Mouse (Mus musculus): Measurements from ENCODE around the gene Npas3. TPM values are rescaled to one million over a fixed set of nuclear protein-coding genes. Genes with fewer than 3 reads are reported as not detected.

The Npas3 gene
- polyA plus RNA-seq, 1 experiment, result 1.2 TPM

GRCm38 (mm10) chr12:53297946-53298840 is 49.7 kb downstream of the Npas3 start:
- TF ChIP-seq CTCF (IDR thresholded peaks at IDR 0.05; ENCODE audit: low read depth, low read length), result no peak
- no peak for TF ChIP-seq EP300 (IDR thresholded peaks at IDR 0.05; ENCODE audit: insufficient read depth, low read depth, low read length)
- no peak for TF ChIP-seq POLR2A (IDR thresholded peaks at IDR 0.05; ENCODE audit: insufficient read depth, low read length)
- H3K27ac ChIP-seq (ENCODE audit: insufficient read depth, low read length), result no peak overlapping the region
- no peaks in the 10 kb centered on the region for H3K9me3 ChIP-seq (replicated peaks; ENCODE audit: control insufficient read depth, insufficient read depth, low read length, poor library complexity, severe bottlenecking)
- no peaks in the 10 kb centered on the region for H3K36me3 ChIP-seq (ENCODE audit: control insufficient read depth, insufficient read depth, low read length, poor library complexity, severe bottlenecking)
- no peaks in the 10 kb centered on the region for H3K4me1 ChIP-seq (ENCODE audit: control insufficient read depth, insufficient read depth, low read length)
- no peaks in the 10 kb centered on the region for H3K27me3 ChIP-seq (ENCODE audit: control insufficient read depth, insufficient read depth, low read length, poor library complexity, severe bottlenecking)
- no peak overlapping the region for H3K4me3 ChIP-seq (ENCODE audit: low read depth, low read length)
- H3K9ac ChIP-seq (ENCODE audit: low read depth, poor library complexity, severe bottlenecking), result no peak overlapping the region

GRCm38 (mm10) chr12:53300964-53301363 is 52.5 kb downstream of the Npas3 start:
- Histone ChIP-seq H3K36me3 (ENCODE audit: control insufficient read depth, insufficient read depth, low read length, poor library complexity, severe bottlenecking) (no peaks in the 10 kb centered on the region), H3K9me3 (replicated peaks; ENCODE audit: control insufficient read depth, insufficient read depth, low read length, poor library complexity, severe bottlenecking) (no peaks in the 10 kb centered on the region), H3K9ac (ENCODE audit: low read depth, poor library complexity, severe bottlenecking) (no peak overlapping the region), H3K4me1 (ENCODE audit: control insufficient read depth, insufficient read depth, low read length) (no peaks in the 10 kb centered on the region), H3K27me3 (ENCODE audit: control insufficient read depth, insufficient read depth, low read length, poor library complexity, severe bottlenecking) (no peaks in the 10 kb centered on the region), H3K27ac (ENCODE audit: insufficient read depth, low read length) (no peak overlapping the region), H3K4me3 (ENCODE audit: low read depth, low read length) (no peak overlapping the region)
- TF ChIP-seq EP300 (IDR thresholded peaks at IDR 0.05; ENCODE audit: insufficient read depth, low read depth, low read length), result no peak
- no peak for TF ChIP-seq CTCF (IDR thresholded peaks at IDR 0.05; ENCODE audit: low read depth, low read length)
- TF ChIP-seq POLR2A (IDR thresholded peaks at IDR 0.05; ENCODE audit: insufficient read depth, low read length), result no peak

GRCm38 (mm10) chr12:53302129-53302528 is 53.7 kb downstream of the Npas3 start:
- Histone ChIP-seq H3K4me3 (ENCODE audit: low read depth, low read length) (no peak overlapping the region), H3K4me1 (ENCODE audit: control insufficient read depth, insufficient read depth, low read length) (no peaks in the 10 kb centered on the region), H3K36me3 (ENCODE audit: control insufficient read depth, insufficient read depth, low read length, poor library complexity, severe bottlenecking) (no peaks in the 10 kb centered on the region), H3K27me3 (ENCODE audit: control insufficient read depth, insufficient read depth, low read length, poor library complexity, severe bottlenecking) (no peaks in the 10 kb centered on the region), H3K27ac (ENCODE audit: insufficient read depth, low read length) (no peak overlapping the region), H3K9ac (ENCODE audit: low read depth, poor library complexity, severe bottlenecking) (no peak overlapping the region), H3K9me3 (replicated peaks; ENCODE audit: control insufficient read depth, insufficient read depth, low read length, poor library complexity, severe bottlenecking) (no peaks in the 10 kb centered on the region)
- no peak for TF ChIP-seq POLR2A (IDR thresholded peaks at IDR 0.05; ENCODE audit: insufficient read depth, low read length)
- no peak for TF ChIP-seq EP300 (IDR thresholded peaks at IDR 0.05; ENCODE audit: insufficient read depth, low read depth, low read length)
- no peak for TF ChIP-seq CTCF (IDR thresholded peaks at IDR 0.05; ENCODE audit: low read depth, low read length)

GRCm38 (mm10) chr12:53316715-53317114 is 68.2 kb downstream of the Npas3 start:
- Histone ChIP-seq H3K27ac (ENCODE audit: insufficient read depth, low read length) (no peak overlapping the region), H3K4me3 (ENCODE audit: low read depth, low read length) (no peak overlapping the region), H3K9me3 (replicated peaks; ENCODE audit: control insufficient read depth, insufficient read depth, low read length, poor library complexity, severe bottlenecking) (no peaks in the 10 kb centered on the region), H3K27me3 (ENCODE audit: control insufficient read depth, insufficient read depth, low read length, poor library complexity, severe bottlenecking) (no peaks in the 10 kb centered on the region), H3K4me1 (ENCODE audit: control insufficient read depth, insufficient read depth, low read length) (no peaks in the 10 kb centered on the region), H3K9ac (ENCODE audit: low read depth, poor library complexity, severe bottlenecking) (no peak overlapping the region), H3K36me3 (ENCODE audit: control insufficient read depth, insufficient read depth, low read length, poor library complexity, severe bottlenecking) (no peaks in the 10 kb centered on the region)
- TF ChIP-seq POLR2A (IDR thresholded peaks at IDR 0.05; ENCODE audit: insufficient read depth, low read length), result no peak
- TF ChIP-seq EP300 (IDR thresholded peaks at IDR 0.05; ENCODE audit: insufficient read depth, low read depth, low read length), result no peak
- TF ChIP-seq CTCF (IDR thresholded peaks at IDR 0.05; ENCODE audit: low read depth, low read length), result no peak

- no peaks in the 10 kb centered on the region for H3K4me1 ChIP-seq (ENCODE audit: control insufficient read depth, insufficient read depth, low read length)
Measured at GRCm38 (mm10) chr12:53317801-53318200, 69.3 kb downstream of the Npas3 start.

GRCm38 (mm10) chr12:53320526-53320925 is 72.0 kb downstream of the Npas3 start:
- H3K4me3 ChIP-seq (ENCODE audit: low read depth, low read length), result no peak overlapping the region
- H3K4me1 ChIP-seq (ENCODE audit: control insufficient read depth, insufficient read depth, low read length), result no peaks in the 10 kb centered on the region
- no peaks in the 10 kb centered on the region for H3K27me3 ChIP-seq (ENCODE audit: control insufficient read depth, insufficient read depth, low read length, poor library complexity, severe bottlenecking)
- H3K27ac ChIP-seq (ENCODE audit: insufficient read depth, low read length), result no peak overlapping the region
- H3K9me3 ChIP-seq (replicated peaks; ENCODE audit: control insufficient read depth, insufficient read depth, low read length, poor library complexity, severe bottlenecking), result peaks cover 2% of the 10 kb centered on the region; the same call in 1 of the 2 replicates
- no peak overlapping the region for H3K9ac ChIP-seq (ENCODE audit: low read depth, poor library complexity, severe bottlenecking)
- no peaks in the 10 kb centered on the region for H3K36me3 ChIP-seq (ENCODE audit: control insufficient read depth, insufficient read depth, low read length, poor library complexity, severe bottlenecking)
- TF ChIP-seq POLR2A (IDR thresholded peaks at IDR 0.05; ENCODE audit: insufficient read depth, low read length), result no peak
- no peak for TF ChIP-seq EP300 (IDR thresholded peaks at IDR 0.05; ENCODE audit: insufficient read depth, low read depth, low read length)
- no peak for TF ChIP-seq CTCF (IDR thresholded peaks at IDR 0.05; ENCODE audit: low read depth, low read length)

More at GRCm38 (mm10) chr12:53317801-53318200, 69.3 kb downstream of the Npas3 start:
- Histone ChIP-seq H3K9ac (ENCODE audit: low read depth, poor library complexity, severe bottlenecking) (no peak overlapping the region), H3K36me3 (ENCODE audit: control insufficient read depth, insufficient read depth, low read length, poor library complexity, severe bottlenecking) (no peaks in the 10 kb centered on the region), H3K4me3 (ENCODE audit: low read depth, low read length) (no peak overlapping the region), H3K27me3 (ENCODE audit: control insufficient read depth, insufficient read depth, low read length, poor library complexity, severe bottlenecking) (no peaks in the 10 kb centered on the region), H3K27ac (ENCODE audit: insufficient read depth, low read length) (no peak overlapping the region), H3K9me3 (replicated peaks; ENCODE audit: control insufficient read depth, insufficient read depth, low read length, poor library complexity, severe bottlenecking) (peaks cover 2% of the 10 kb centered on the region; the same call in 1 of the 2 replicates)
- no peak for TF ChIP-seq CTCF (IDR thresholded peaks at IDR 0.05; ENCODE audit: low read depth, low read length)
- no peak for TF ChIP-seq POLR2A (IDR thresholded peaks at IDR 0.05; ENCODE audit: insufficient read depth, low read length)
- no peak for TF ChIP-seq EP300 (IDR thresholded peaks at IDR 0.05; ENCODE audit: insufficient read depth, low read depth, low read length)

All from ES-Bruce4 (cell line).